Mouse (Mus musculus) forebrain, postnatal 0 days (tissue): ENCODE measurements around the gene Mettl16. TPM values are rescaled to one million over a fixed set of nuclear protein-coding genes. Genes with fewer than 3 reads are reported as not detected.

ENCODE experiments used
- ATAC-seq: fragments of 200-750 bp; cut with Nextera tagmentation; 2 replicates; pipeline ENCODE4 v1.8.0; 2017; ENCODE audit warnings: mild to moderate bottlenecking, moderate library complexity
- DNase-seq: peaks from one replicate; pipeline ENCODE4 v3.0.0-alpha.2; 2015
- H3K27ac ChIP-seq: fragments of 300-500 bp; sonication (generic); 2 replicates; pipeline ENCODE4 v1.5.1; 2014; ENCODE audit warnings: low read depth, mild to moderate bottlenecking, antibody characterized with exemption, low read length, moderate library complexity, mixed read lengths
- H3K27me3 ChIP-seq: fragments of 300-500 bp; sonication (generic); 2 replicates; pipeline ENCODE4 v1.6.1; 2014; ENCODE audit warnings: mild to moderate bottlenecking, low read length, mixed read lengths; ENCODE audit not compliant: insufficient read depth
- H3K36me3 ChIP-seq: fragments of 300-500 bp; sonication (generic); 2 replicates; pipeline ENCODE4 v1.6.1; 2014; ENCODE audit warnings: mild to moderate bottlenecking, moderate library complexity; ENCODE audit not compliant: insufficient read depth
- H3K4me1 ChIP-seq: fragments of 300-500 bp; sonication (generic); 2 replicates; pipeline ENCODE4 v1.6.1; 2014; ENCODE audit warnings: antibody characterized with exemption; ENCODE audit not compliant: insufficient read depth
- H3K4me2 ChIP-seq: fragments of 300-500 bp; sonication (generic); 2 replicates; pipeline ENCODE4 v1.6.1; 2014; ENCODE audit warnings: low read depth, mild to moderate bottlenecking, moderate library complexity
- H3K4me3 ChIP-seq: fragments of 300-500 bp; sonication (generic); 2 replicates; pipeline ENCODE4 v1.5.1; 2014; ENCODE audit warnings: low read depth, low read length, mixed read lengths
- H3K9ac ChIP-seq: fragments of 300-500 bp; sonication (generic); 2 replicates; pipeline ENCODE4 v1.6.1; 2014; ENCODE audit warnings: mild to moderate bottlenecking
- H3K9me3 ChIP-seq: fragments of 300-500 bp; sonication (generic); 2 replicates; pipeline ENCODE4 v1.6.1; 2016; ENCODE audit warnings: low read length
- CTCF ChIP-seq: sonication (generic); IDR thresholded peaks from 2 replicates; pipeline ENCODE4 v1.5.1; 2016; ENCODE audit warnings: antibody characterized with exemption, control low read depth, low read depth
- WGBS: fragments of 180-500 bp; shearing (Covaris S2); extraction: QIAGEN DNeasy Blood & Tissue Kit; methylation state at CpG from one replicate; pipeline ENCODE4 v1.1.7; 2014; 5-methylcytosine and 5-hydroxymethylcytosine counted together
- polyA plus RNA-seq: library from polyadenylated mRNA; unstranded; fragments of >200 nt; fragmentation: Nextera tagmentation; extraction: Ambion mirVana; gene quantifications from 2 replicates; pipeline ENCODE4 v1.2.1, GENCODE M21; 2015
- total RNA-seq: library from RNA; depleted of rRNA; stranded (reverse); fragments of >200 nt; gene quantifications from 2 replicates; pipeline ENCODE4 v1.2.3, GENCODE M21; 2014

Mettl16 gene
- total and polyA plus RNA-seq, 2 experiments from 2014 or later = 18.7 to 22.0 TPM

DNA sequence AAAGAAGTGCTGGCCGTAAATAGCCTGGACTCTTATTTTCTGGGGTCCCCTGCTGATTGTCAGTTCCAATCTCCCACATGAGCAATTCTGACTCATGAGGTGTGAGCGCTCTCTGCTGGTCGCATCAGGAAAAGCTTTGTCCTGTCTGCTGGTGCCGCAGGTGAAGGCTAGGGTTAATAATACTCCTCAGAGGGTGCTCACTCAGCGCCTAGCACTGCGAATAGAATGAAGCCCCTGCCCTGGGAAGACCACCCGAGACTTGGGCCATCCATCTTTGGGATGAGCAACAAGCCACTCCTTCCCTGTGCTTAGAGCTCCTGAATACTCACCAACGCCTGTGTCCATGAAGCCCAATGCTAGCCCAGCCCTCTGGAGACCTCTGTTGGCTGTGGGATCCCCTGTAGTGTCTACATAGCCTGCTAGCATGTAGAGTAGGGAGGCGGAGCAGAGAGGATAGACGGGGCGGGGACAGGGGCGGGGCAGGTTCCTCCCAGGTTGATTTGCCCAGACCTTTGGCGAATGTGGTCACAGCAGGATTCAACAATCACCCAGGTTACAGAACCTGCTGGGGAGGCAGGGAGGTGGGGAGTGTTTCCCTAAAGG is 77.4 kb downstream of the Mettl16 start:
- Histone ChIP-seq H3K4me2 (no peak overlapping the region), H3K27ac (no peak overlapping the region), H3K4me3 (no peak overlapping the region), H3K9ac (no peak overlapping the region), H3K27me3 (no peaks in the 10 kb centered on the region), H3K9me3 (no peaks in the 10 kb centered on the region), H3K4me1 (no peaks in the 10 kb centered on the region), H3K36me3 (peaks cover 47% of the 10 kb centered on the region)
- ATAC-seq (peak; percentile 54), DNase-seq (peak; percentile 79)
- 9% methylated on average over 13 of the region's 13 CpGs for WGBS
- peak; percentile 82 for TF ChIP-seq CTCF

DNA sequence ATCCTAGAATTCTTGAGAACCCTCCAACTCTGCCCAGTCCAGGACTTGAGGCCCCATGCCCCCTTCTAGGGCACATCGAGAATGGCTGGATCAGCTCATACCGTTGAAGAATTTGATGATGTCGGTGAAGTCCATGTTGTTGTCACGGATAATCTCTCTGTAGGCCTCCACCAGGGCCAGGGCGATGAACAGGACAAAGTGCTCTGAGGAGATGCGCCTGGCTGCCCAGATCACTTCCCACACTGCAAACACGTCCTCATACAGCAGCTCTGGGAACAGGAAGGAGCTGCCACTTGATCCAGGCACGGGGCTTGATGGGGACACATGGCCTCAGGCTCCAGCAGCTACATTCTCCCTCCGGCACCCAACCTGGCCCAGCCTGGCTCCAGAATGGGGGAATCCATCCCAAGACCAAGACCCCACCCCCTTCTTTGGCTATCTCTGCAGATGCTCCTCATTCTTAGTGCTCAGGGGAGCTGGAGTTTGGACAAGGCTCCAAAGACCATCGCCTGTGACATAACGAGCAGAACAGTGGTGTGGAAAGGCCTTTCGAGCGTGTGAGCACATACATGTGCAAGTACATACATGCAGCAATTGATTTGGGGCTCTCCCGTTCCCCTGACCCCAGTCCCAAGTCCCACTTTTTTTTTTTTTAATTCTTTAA is 80.5 kb downstream of the Mettl16 start:
- Histone ChIP-seq H3K4me3 (no peak overlapping the region), H3K4me2 (no peak overlapping the region), H3K36me3 (peaks cover 42% of the 10 kb centered on the region), H3K4me1 (no peaks in the 10 kb centered on the region), H3K27me3 (no peaks in the 10 kb centered on the region), H3K9ac (no peak overlapping the region), H3K9me3 (no peaks in the 10 kb centered on the region), H3K27ac (no peak overlapping the region)
- DNase-seq (no peak), ATAC-seq (no peak)
- TF ChIP-seq CTCF = no peak
- 87% methylated on average over 14 of the region's 14 CpGs for WGBS

DNA sequence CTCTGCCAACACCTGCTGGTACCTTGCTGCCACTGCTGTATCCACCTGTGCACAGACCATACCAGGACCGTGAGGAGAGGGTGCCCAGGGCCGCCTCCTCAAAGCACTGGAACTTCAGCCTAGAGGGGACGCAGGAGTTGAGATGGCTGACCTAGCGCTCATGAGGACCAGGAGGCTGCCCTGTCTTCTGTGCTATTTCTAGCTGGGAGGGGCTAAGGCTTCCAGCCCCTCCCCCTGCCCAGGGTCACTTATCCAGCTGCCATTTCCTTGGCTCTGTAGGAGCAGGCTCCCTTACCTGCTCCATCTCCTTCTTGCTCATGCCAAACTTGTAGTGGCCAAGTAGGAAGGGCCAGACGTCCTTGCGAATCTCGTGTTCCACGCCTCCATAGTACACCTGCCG is 87.1 kb downstream of the Mettl16 start:
- no peak overlapping the region for H3K27ac ChIP-seq
- H3K27me3 ChIP-seq = no peaks in the 10 kb centered on the region
- 90% methylated on average over 9 of the region's 9 CpGs for WGBS
- H3K9ac ChIP-seq = no peak overlapping the region
- H3K36me3 ChIP-seq = peaks cover 70% of the 10 kb centered on the region
- no peak overlapping the region for H3K4me3 ChIP-seq
- DNase-seq (no peak), ATAC-seq (no peak)
- H3K4me1 ChIP-seq = no peaks in the 10 kb centered on the region
- H3K4me2 ChIP-seq = no peak overlapping the region
- H3K9me3 ChIP-seq = no peaks in the 10 kb centered on the region
- TF ChIP-seq CTCF = no peak

DNA sequence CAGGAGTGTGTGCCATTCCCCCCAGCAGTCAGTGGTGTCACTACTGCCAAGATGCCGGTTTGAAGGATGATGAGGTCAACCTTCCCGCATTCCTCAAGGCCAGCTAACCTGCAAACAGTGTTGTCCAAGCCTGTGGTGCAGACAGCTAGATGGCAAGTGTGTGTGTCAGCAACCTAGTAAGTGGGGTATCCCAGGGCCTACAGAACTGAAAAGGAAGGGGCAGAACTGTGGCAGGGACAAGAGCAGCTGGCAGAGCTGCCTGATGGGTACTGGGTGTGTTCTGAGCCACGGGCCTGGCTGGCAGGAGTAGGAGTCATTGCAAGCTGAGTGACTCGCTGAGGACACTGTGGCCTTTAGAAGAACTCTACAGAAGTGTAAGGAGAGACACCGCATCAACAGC is 91.5 kb downstream of the Mettl16 start:
- 86% methylated on average over 5 of the region's 5 CpGs for WGBS
- TF ChIP-seq CTCF = no peak
- Histone ChIP-seq H3K27me3 (no peaks in the 10 kb centered on the region), H3K4me2 (no peak overlapping the region), H3K27ac (no peak overlapping the region), H3K4me3 (no peak overlapping the region), H3K36me3 (peaks cover 75% of the 10 kb centered on the region), H3K9ac (no peak overlapping the region), H3K4me1 (no peaks in the 10 kb centered on the region), H3K9me3 (no peaks in the 10 kb centered on the region)
- no peak for ATAC-seq
- DNase-seq = no peak

DNA sequence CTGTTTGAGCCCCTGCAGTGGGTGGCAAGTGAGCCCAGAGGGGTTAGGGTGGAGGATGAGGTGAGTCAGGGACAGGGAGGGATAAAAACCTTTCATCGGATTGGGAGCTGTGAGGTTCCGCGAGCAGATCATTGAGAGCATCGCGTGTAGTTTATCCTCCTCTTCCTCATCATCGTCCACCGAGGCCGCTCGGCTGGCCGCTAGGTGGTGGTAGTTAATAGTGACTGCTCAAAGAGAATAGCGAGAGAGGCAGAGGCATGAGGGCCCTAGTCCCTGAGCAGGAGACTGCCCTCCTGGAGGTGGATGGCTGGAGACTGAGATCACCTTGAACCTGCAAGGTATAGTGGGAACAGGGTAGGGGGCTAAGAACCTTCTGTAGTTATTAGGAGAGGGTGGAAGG is 92.8 kb downstream of the Mettl16 start:
- Histone ChIP-seq H3K4me2 (no peak overlapping the region), H3K36me3 (peaks cover 66% of the 10 kb centered on the region), H3K9ac (no peak overlapping the region), H3K27me3 (no peaks in the 10 kb centered on the region), H3K27ac (no peak overlapping the region), H3K4me1 (no peaks in the 10 kb centered on the region), H3K9me3 (no peaks in the 10 kb centered on the region), H3K4me3 (no peak overlapping the region)
- 23% methylated on average over 11 of the region's 11 CpGs for WGBS
- ATAC-seq = no peak
- peak; percentile 59 for TF ChIP-seq CTCF
- DNase-seq = peak; percentile 18

DNA sequence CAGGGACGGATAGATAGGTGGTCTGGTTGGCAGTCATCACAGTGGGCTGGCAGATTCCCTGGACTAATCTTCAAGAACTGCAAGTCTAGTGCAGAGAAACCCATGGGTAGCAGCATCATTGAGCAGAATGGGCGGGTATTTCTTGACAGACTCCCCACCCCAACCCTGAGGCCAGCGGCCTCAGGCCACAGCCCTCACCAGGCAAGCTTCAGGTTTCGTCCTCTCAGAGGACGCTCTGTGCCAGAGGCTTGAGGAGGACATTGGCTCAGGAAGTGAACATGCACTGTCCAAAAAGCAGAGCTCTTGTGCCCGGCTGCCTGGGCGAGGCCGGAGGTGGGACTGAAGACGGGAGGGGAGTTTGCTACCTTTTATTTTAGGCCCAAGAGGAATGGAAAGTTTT is 93.8 kb downstream of the Mettl16 start:
- no peaks in the 10 kb centered on the region for H3K4me1 ChIP-seq
- peaks cover 59% of the 10 kb centered on the region for H3K36me3 ChIP-seq
- no peaks in the 10 kb centered on the region for H3K27me3 ChIP-seq
- H3K9me3 ChIP-seq = no peaks in the 10 kb centered on the region
- H3K4me3 ChIP-seq = no peak overlapping the region
- ATAC-seq (no peak), DNase-seq (no peak)
- TF ChIP-seq CTCF = no peak
- H3K9ac ChIP-seq = no peak overlapping the region
- H3K27ac ChIP-seq = no peak overlapping the region
- WGBS = 90% methylated on average over 9 of the region's 9 CpGs
- no peak overlapping the region for H3K4me2 ChIP-seq

DNA sequence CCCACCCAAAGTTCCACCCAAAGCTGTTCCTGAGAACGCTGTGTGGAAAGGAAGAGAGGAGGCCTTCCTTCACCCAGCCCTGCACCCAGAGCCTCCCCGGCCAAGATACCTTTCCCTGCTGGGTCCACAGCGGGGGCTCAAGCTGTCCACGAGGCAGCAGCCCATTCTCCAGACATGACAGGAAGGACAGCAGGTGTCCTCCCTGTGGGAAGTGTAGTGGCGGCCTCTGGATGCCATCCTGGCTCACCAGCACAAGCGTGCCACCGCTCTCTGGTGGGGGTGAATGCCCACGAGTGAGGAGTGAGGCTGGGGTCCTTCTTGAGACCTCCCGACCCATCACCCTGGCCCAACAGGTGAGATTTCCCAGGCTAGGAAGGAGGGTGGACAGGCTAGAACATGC is 94.6 kb downstream of the Mettl16 start:
- ATAC-seq = no peak
- Histone ChIP-seq H3K27me3 (no peaks in the 10 kb centered on the region), H3K9ac (no peak overlapping the region), H3K4me1 (no peaks in the 10 kb centered on the region), H3K4me3 (no peak overlapping the region), H3K4me2 (no peak overlapping the region), H3K36me3 (peaks cover 57% of the 10 kb centered on the region), H3K9me3 (no peaks in the 10 kb centered on the region), H3K27ac (no peak overlapping the region)
- DNase-seq = no peak
- WGBS = 86% methylated on average over 9 of the region's 9 CpGs
- TF ChIP-seq CTCF = no peak
